Mouse (Mus musculus): Measurements from ENCODE around the gene Slc10a2. TPM values are rescaled to one million over a fixed set of nuclear protein-coding genes. Genes with fewer than 3 reads are reported as not detected.

The Slc10a2 gene
- polyA plus RNA-seq, 1 experiment, result 0.05 TPM

- Histone ChIP-seq H3K27me3 (ENCODE audit: control insufficient read depth, insufficient read depth, low read length) (no peaks in the 10 kb centered on the region), H3K27ac (ENCODE audit: control insufficient read depth, insufficient read depth, low read depth, low read length) (no peak overlapping the region), H3K4me1 (ENCODE audit: control insufficient read depth, insufficient read depth, low read length) (no peaks in the 10 kb centered on the region), H3K4me3 (ENCODE audit: control insufficient read depth, low read depth, low read length) (no peak overlapping the region), H3K36me3 (ENCODE audit: control insufficient read depth, insufficient read depth, low read length) (no peaks in the 10 kb centered on the region)
- no peak for TF ChIP-seq POLR2A (IDR thresholded peaks at IDR 0.05; ENCODE audit: control insufficient read depth, low read depth, low read length)
- no peak for TF ChIP-seq CTCF (IDR thresholded peaks at IDR 0.05; ENCODE audit: control insufficient read depth, insufficient read depth, insufficient replicate concordance, low read depth, low read length)
Observed at GRCm38 (mm10) chr8:5038811-5039561, 66.2 kb downstream of the Slc10a2 start.
